Mouse (Mus musculus): ENCODE data around the gene Sptssa.

GRCm38 (mm10) chr12:54655292-54656038 is 908 bp downstream of the Sptssa start:
- TF ChIP-seq TAL1 (IDR thresholded peaks at IDR 0.05; ENCODE audit: low read length) (no peak), GATA1 (IDR thresholded peaks at IDR 0.05; ENCODE audit: low read length) (no peak)
